Mouse (Mus musculus): ENCODE results near the gene Hdac6. TPM values are rescaled to one million over a fixed set of nuclear protein-coding genes. Genes with fewer than 3 reads are reported as not detected.
A peak's percentile ranks its signal among the peaks of the same experiment; 100 is the strongest.
"Not testable (repeated sequence)": the region's sequence is repeated elsewhere in the genome, so short reads cannot be mapped to it uniquely, and the experiment has no call there.

Gene Hdac6
- total and polyA plus RNA-seq, 3 experiments = 13.3 to 25.2 (median 16.1) TPM

GRCm38 (mm10) chrX:7919601-7920383 is 27.9 kb downstream of the Hdac6 start, which contains the start of gene Pcsk1n:
Gene Pcsk1n, plus strand, starts transcription at chrX:7919822.
- DNase-seq = no peak

GRCm38 (mm10) chrX:7917960-7918359 is 29.7 kb downstream of the Hdac6 start:
- not testable (repeated sequence) for DNase-seq

- DNase-seq = peak; percentile 51
Measured at GRCm38 (mm10) chrX:7915669-7916068, 32.0 kb downstream of the Hdac6 start.

- peak; percentile 31 for DNase-seq
Measured at GRCm38 (mm10) chrX:7910473-7910872, 37.2 kb downstream of the Hdac6 start.

GRCm38 (mm10) chrX:7909242-7909641 is 38.4 kb downstream of the Hdac6 start, which contains the start of gene Gm10490:
Gene Gm10490, plus strand, starts transcription at chrX:7909542.
- not testable (repeated sequence) for DNase-seq

GRCm38 (mm10) chrX:7907735-7908134 is 40.0 kb downstream of the Hdac6 start, which contains the start of gene Gm10491:
Gene Gm10491, minus strand, starts transcription at chrX:7907835.
- DNase-seq = no peak

GRCm38 (mm10) chrX:7904441-7904840 is 43.2 kb downstream of the Hdac6 start:
- DNase-seq = peak; percentile 52

- DNase-seq = peak; percentile 90
Measured at GRCm38 (mm10) chrX:7898880-7899874, 48.5 kb downstream of the Hdac6 start, which contains the start of the genes Pqbp1 and Timm17b. Gene Pqbp1, minus strand, starts transcription at chrX:7899269. Gene Timm17b, plus strand, starts transcription at chrX:7899357.

GRCm38 (mm10) chrX:7898211-7898610 is 49.5 kb downstream of the Hdac6 start:
- DNase-seq = no peak

GRCm38 (mm10) chrX:7883841-7884567 is 63.7 kb downstream of the Hdac6 start, which contains the start of gene Slc35a2:
Gene Slc35a2, plus strand, starts transcription at chrX:7884028.
- DNase-seq = peak; percentile 91

Other genes starting within 250 kb of the Hdac6 start
- gene Wdr45, start 233.6 kb downstream of the Hdac6 start, total RNA-seq (2021) = 10 to 100 TPM; 63.7 to 68.0 TPM
- 51.1 and 51.5 TPM in 2 replicates for gene Wdr45, start 233.6 kb downstream of the Hdac6 start, polyA plus RNA-seq (2012; rRNA removed)
- not detected for gene Gm45208, start 225.6 kb downstream of the Hdac6 start, total RNA-seq (2021)
- gene Gm45208, start 225.6 kb downstream of the Hdac6 start, polyA plus RNA-seq (2012; rRNA removed) = 1.1 and 6.2 TPM in 2 replicates
- gene Praf2, start 219.4 kb downstream of the Hdac6 start, total RNA-seq (2021) = 10 to 100 TPM; 12.9 to 17.9 TPM
- 37.3 and 55.0 TPM in 2 replicates for gene Praf2, start 219.4 kb downstream of the Hdac6 start, polyA plus RNA-seq (2012; rRNA removed)
- gene Ccdc120, start 197.0 kb downstream of the Hdac6 start, total RNA-seq (2021) = 1 to 10 TPM; 2.9 to 3.7 TPM
- gene Ccdc120, start 197.0 kb downstream of the Hdac6 start, polyA plus RNA-seq (2012; rRNA removed) = 11.6 and 12.8 TPM in 2 replicates
- gene Tfe3, start 185.3 kb downstream of the Hdac6 start, total RNA-seq (2021) = 10 to 100 TPM; 45.4 to 59.2 TPM
- gene Tfe3, start 185.3 kb downstream of the Hdac6 start, polyA plus RNA-seq (2012; rRNA removed) = 40.7 and 41.3 TPM in 2 replicates
- 10 to 100 TPM; 44.7 to 47.8 TPM for gene Gripap1, start 158.1 kb downstream of the Hdac6 start, total RNA-seq (2021)
- gene Gripap1, start 158.1 kb downstream of the Hdac6 start, polyA plus RNA-seq (2012; rRNA removed) = 18.3 and 19.5 TPM in 2 replicates
- gene Kcnd1, start 125.6 kb downstream of the Hdac6 start, total RNA-seq (2021) = under 1 TPM; 0.86 to 0.92 TPM
- 1.1 and 1.2 TPM in 2 replicates for gene Kcnd1, start 125.6 kb downstream of the Hdac6 start, polyA plus RNA-seq (2012; rRNA removed)
- gene Otud5, start 106.5 kb downstream of the Hdac6 start, total RNA-seq (2021) = 10 to 100 TPM; 53.9 to 65.8 TPM
- 34.5 and 51.6 TPM in 2 replicates for gene Otud5, start 106.5 kb downstream of the Hdac6 start, polyA plus RNA-seq (2012; rRNA removed)
- gene Pim2, start 69.6 kb downstream of the Hdac6 start, total RNA-seq (2021) = 10 to 100 TPM in 1 of 2 experiments, 1 to 10 TPM in 1; 7.3 to 12.6 TPM
- 23.0 and 23.7 TPM in 2 replicates for gene Pim2, start 69.6 kb downstream of the Hdac6 start, polyA plus RNA-seq (2012; rRNA removed)
- 10 to 100 TPM; 39.6 to 75.3 TPM for gene Slc35a2, start 63.9 kb downstream of the Hdac6 start, total RNA-seq (2021)
- gene Slc35a2, start 63.9 kb downstream of the Hdac6 start, polyA plus RNA-seq (2012; rRNA removed) = 158 and 186 TPM in 2 replicates
- 100 to 1,000 TPM; 102 to 144 TPM for gene Pqbp1, start 48.6 kb downstream of the Hdac6 start, total RNA-seq (2021)
- gene Pqbp1, start 48.6 kb downstream of the Hdac6 start, polyA plus RNA-seq (2012; rRNA removed) = 93.3 and 120 TPM in 2 replicates
- 100 to 1,000 TPM; 102 to 113 TPM for gene Timm17b, start 48.5 kb downstream of the Hdac6 start, total RNA-seq (2021)
- gene Timm17b, start 48.5 kb downstream of the Hdac6 start, polyA plus RNA-seq (2012; rRNA removed) = 79.3 and 93.5 TPM in 2 replicates
- not detected for gene Gm10491, start 40.1 kb downstream of the Hdac6 start, total RNA-seq (2021)
- not detected in 2 replicates for gene Gm10491, start 40.1 kb downstream of the Hdac6 start, polyA plus RNA-seq (2012; rRNA removed)
- gene Gm10490, start 38.3 kb downstream of the Hdac6 start, total RNA-seq (2021) = not detected
- gene Gm10490, start 38.3 kb downstream of the Hdac6 start, polyA plus RNA-seq (2012; rRNA removed) = not detected in 2 replicates
- 10 to 100 TPM; 34.7 to 59.2 TPM for gene Pcsk1n, start 28.1 kb downstream of the Hdac6 start, total RNA-seq (2021)
- gene Pcsk1n, start 28.1 kb downstream of the Hdac6 start, polyA plus RNA-seq (2012; rRNA removed) = 223 and 268 TPM in 2 replicates
- not detected for gene Eras, start 19.3 kb downstream of the Hdac6 start, total RNA-seq (2021)
- gene Eras, start 19.3 kb downstream of the Hdac6 start, polyA plus RNA-seq (2012; rRNA removed) = not detected in 2 replicates
- gene Gata1, start 30.2 kb upstream of the Hdac6 start, total RNA-seq (2021) = under 1 TPM in 1 of 2 experiments, not detected in 1; 0.48 TPM
- 0.12 and 1.7 TPM in 2 replicates for gene Gata1, start 30.2 kb upstream of the Hdac6 start, polyA plus RNA-seq (2012; rRNA removed)
- gene Glod5, start 70.6 kb upstream of the Hdac6 start, total RNA-seq (2021) = not detected
- gene Glod5, start 70.6 kb upstream of the Hdac6 start, polyA plus RNA-seq (2012; rRNA removed) = not detected in 2 replicates
- gene Suv39h1, start 126.9 kb upstream of the Hdac6 start, total RNA-seq (2021) = 10 to 100 TPM in 1 of 2 experiments, 1 to 10 TPM in 1; 9.1 to 11.2 TPM
- gene Suv39h1, start 126.9 kb upstream of the Hdac6 start, polyA plus RNA-seq (2012; rRNA removed) = 4.9 and 5.5 TPM in 2 replicates
- gene Was, start 142.6 kb upstream of the Hdac6 start, total RNA-seq (2021) = 1 to 10 TPM; 2.4 to 3.2 TPM
- 2.1 and 2.5 TPM in 2 replicates for gene Was, start 142.6 kb upstream of the Hdac6 start, polyA plus RNA-seq (2012; rRNA removed)
- gene Wdr13, start 185.0 kb upstream of the Hdac6 start, total RNA-seq (2021) = 10 to 100 TPM; 52.4 to 57.7 TPM
- 213 and 220 TPM in 2 replicates for gene Wdr13, start 185.0 kb upstream of the Hdac6 start, polyA plus RNA-seq (2012; rRNA removed)
- 100 to 1,000 TPM in 1 of 2 experiments, 10 to 100 TPM in 1; 54.5 to 106 TPM for gene Rbm3, start 198.0 kb upstream of the Hdac6 start, total RNA-seq (2021)
- 28.5 and 30.7 TPM in 2 replicates for gene Rbm3, start 198.0 kb upstream of the Hdac6 start, polyA plus RNA-seq (2012; rRNA removed)
- 1 to 10 TPM; 8.8 to 9.6 TPM for gene Tbc1d25, start 228.3 kb upstream of the Hdac6 start, total RNA-seq (2021)
- gene Tbc1d25, start 228.3 kb upstream of the Hdac6 start, polyA plus RNA-seq (2012; rRNA removed) = 11.1 and 12.9 TPM in 2 replicates
- gene Ebp, start 245.6 kb upstream of the Hdac6 start, total RNA-seq (2021) = 100 to 1,000 TPM in 1 of 2 experiments, 10 to 100 TPM in 1; 55.1 to 112 TPM
- 170 and 218 TPM in 2 replicates for gene Ebp, start 245.6 kb upstream of the Hdac6 start, polyA plus RNA-seq (2012; rRNA removed)